Mouse (Mus musculus): ENCODE measurements around the gene Rasgef1a. TPM values are rescaled to one million over a fixed set of nuclear protein-coding genes. Genes with fewer than 3 reads are reported as not detected.

The Rasgef1a gene
- polyA plus RNA-seq, 1 experiment, result 2.3 TPM

- no peak for TF ChIP-seq POLR2A (IDR thresholded peaks at IDR 0.05; ENCODE audit: borderline replicate concordance, low read depth, low read length)
- TF ChIP-seq CTCF (IDR thresholded peaks at IDR 0.05; ENCODE audit: low read depth, low read length), result no peak
- no peak overlapping the region for H3K4me3 ChIP-seq (ENCODE audit: insufficient read depth, low read length)
- no peak overlapping the region for H3K27ac ChIP-seq (ENCODE audit: insufficient read depth, low read depth, low read length)
- H3K4me1 ChIP-seq (ENCODE audit: control insufficient read depth, insufficient read depth, low read length), result no peaks in the 10 kb centered on the region
Observed at GRCm38 (mm10) chr6:118097765-118098365, 86.6 kb downstream of the Rasgef1a start.

- Histone ChIP-seq H3K4me3 (ENCODE audit: insufficient read depth, low read length) (no peak overlapping the region), H3K27ac (ENCODE audit: insufficient read depth, low read depth, low read length) (no peak overlapping the region), H3K4me1 (ENCODE audit: control insufficient read depth, insufficient read depth, low read length) (no peaks in the 10 kb centered on the region)
- no peak for TF ChIP-seq POLR2A (IDR thresholded peaks at IDR 0.05; ENCODE audit: borderline replicate concordance, low read depth, low read length)
- no peak for TF ChIP-seq CTCF (IDR thresholded peaks at IDR 0.05; ENCODE audit: low read depth, low read length)
Observed at GRCm38 (mm10) chr6:118099311-118099802, 88.1 kb downstream of the Rasgef1a start.

GRCm38 (mm10) chr6:118111810-118112209 lies 100.6 kb downstream of the Rasgef1a start:
- Histone ChIP-seq H3K27ac (ENCODE audit: insufficient read depth, low read depth, low read length) (no peak overlapping the region), H3K4me3 (ENCODE audit: insufficient read depth, low read length) (no peak overlapping the region), H3K4me1 (ENCODE audit: control insufficient read depth, insufficient read depth, low read length) (no peaks in the 10 kb centered on the region)
- TF ChIP-seq POLR2A (IDR thresholded peaks at IDR 0.05; ENCODE audit: borderline replicate concordance, low read depth, low read length), result no peak
- TF ChIP-seq CTCF (IDR thresholded peaks at IDR 0.05; ENCODE audit: low read depth, low read length), result no peak

GRCm38 (mm10) chr6:118122767-118123166 lies 111.5 kb downstream of the Rasgef1a start:
- Histone ChIP-seq H3K4me1 (ENCODE audit: control insufficient read depth, insufficient read depth, low read length) (peaks cover 15% of the 10 kb centered on the region), H3K27ac (ENCODE audit: insufficient read depth, low read depth, low read length) (no peak overlapping the region), H3K4me3 (ENCODE audit: insufficient read depth, low read length) (no peak overlapping the region)
- TF ChIP-seq CTCF (IDR thresholded peaks at IDR 0.05; ENCODE audit: low read depth, low read length), result no peak
- TF ChIP-seq POLR2A (IDR thresholded peaks at IDR 0.05; ENCODE audit: borderline replicate concordance, low read depth, low read length), result no peak

GRCm38 (mm10) chr6:118126577-118126976 lies 115.3 kb downstream of the Rasgef1a start:
- no peak for TF ChIP-seq POLR2A (IDR thresholded peaks at IDR 0.05; ENCODE audit: borderline replicate concordance, low read depth, low read length)
- no peak for TF ChIP-seq CTCF (IDR thresholded peaks at IDR 0.05; ENCODE audit: low read depth, low read length)
- Histone ChIP-seq H3K4me3 (ENCODE audit: insufficient read depth, low read length) (no peak overlapping the region), H3K27ac (ENCODE audit: insufficient read depth, low read depth, low read length) (peak overlapping the region; percentile 98), H3K4me1 (ENCODE audit: control insufficient read depth, insufficient read depth, low read length) (peaks cover 28% of the 10 kb centered on the region)

GRCm38 (mm10) chr6:118127198-118127597 lies 116.0 kb downstream of the Rasgef1a start:
- peak overlapping the region; percentile 48 for H3K4me3 ChIP-seq (ENCODE audit: insufficient read depth, low read length)
- peak overlapping the region; percentile 98 for H3K27ac ChIP-seq (ENCODE audit: insufficient read depth, low read depth, low read length)
- TF ChIP-seq POLR2A (IDR thresholded peaks at IDR 0.05; ENCODE audit: borderline replicate concordance, low read depth, low read length) (no peak), CTCF (IDR thresholded peaks at IDR 0.05; ENCODE audit: low read depth, low read length) (no peak)
- peaks cover 31% of the 10 kb centered on the region for H3K4me1 ChIP-seq (ENCODE audit: control insufficient read depth, insufficient read depth, low read length)

- Histone ChIP-seq H3K4me3 (ENCODE audit: insufficient read depth, low read length) (no peak overlapping the region), H3K27ac (ENCODE audit: insufficient read depth, low read depth, low read length) (peak overlapping the region; percentile 98), H3K4me1 (ENCODE audit: control insufficient read depth, insufficient read depth, low read length) (peaks cover 28% of the 10 kb centered on the region)
- TF ChIP-seq POLR2A (IDR thresholded peaks at IDR 0.05; ENCODE audit: borderline replicate concordance, low read depth, low read length) (no peak), CTCF (IDR thresholded peaks at IDR 0.05; ENCODE audit: low read depth, low read length) (no peak)
Observed at GRCm38 (mm10) chr6:118127827-118128487, 116.7 kb downstream of the Rasgef1a start.

- TF ChIP-seq POLR2A (IDR thresholded peaks at IDR 0.05; ENCODE audit: borderline replicate concordance, low read depth, low read length), result no peak
- Histone ChIP-seq H3K4me3 (ENCODE audit: insufficient read depth, low read length) (no peak overlapping the region), H3K27ac (ENCODE audit: insufficient read depth, low read depth, low read length) (peak overlapping the region; percentile 38), H3K4me1 (ENCODE audit: control insufficient read depth, insufficient read depth, low read length) (peaks cover 36% of the 10 kb centered on the region)
Observed at GRCm38 (mm10) chr6:118130022-118130421, 118.8 kb downstream of the Rasgef1a start.

GRCm38 (mm10) chr6:118134461-118134860 lies 123.2 kb downstream of the Rasgef1a start:
- TF ChIP-seq CTCF (IDR thresholded peaks at IDR 0.05; ENCODE audit: low read depth, low read length) (no peak), POLR2A (IDR thresholded peaks at IDR 0.05; ENCODE audit: borderline replicate concordance, low read depth, low read length) (no peak)
- Histone ChIP-seq H3K4me3 (ENCODE audit: insufficient read depth, low read length) (no peak overlapping the region), H3K27ac (ENCODE audit: insufficient read depth, low read depth, low read length) (peak overlapping the region; percentile 63), H3K4me1 (ENCODE audit: control insufficient read depth, insufficient read depth, low read length) (peaks cover 37% of the 10 kb centered on the region)

GRCm38 (mm10) chr6:118137148-118137547 lies 125.9 kb downstream of the Rasgef1a start:
- Histone ChIP-seq H3K4me1 (ENCODE audit: control insufficient read depth, insufficient read depth, low read length) (peaks cover 51% of the 10 kb centered on the region), H3K27ac (ENCODE audit: insufficient read depth, low read depth, low read length) (no peak overlapping the region), H3K4me3 (ENCODE audit: insufficient read depth, low read length) (no peak overlapping the region)
- TF ChIP-seq POLR2A (IDR thresholded peaks at IDR 0.05; ENCODE audit: borderline replicate concordance, low read depth, low read length) (no peak), CTCF (IDR thresholded peaks at IDR 0.05; ENCODE audit: low read depth, low read length) (no peak)

Measured in bone marrow macrophage, adult 2 months (primary cell).